In the genomic region with DNA sequence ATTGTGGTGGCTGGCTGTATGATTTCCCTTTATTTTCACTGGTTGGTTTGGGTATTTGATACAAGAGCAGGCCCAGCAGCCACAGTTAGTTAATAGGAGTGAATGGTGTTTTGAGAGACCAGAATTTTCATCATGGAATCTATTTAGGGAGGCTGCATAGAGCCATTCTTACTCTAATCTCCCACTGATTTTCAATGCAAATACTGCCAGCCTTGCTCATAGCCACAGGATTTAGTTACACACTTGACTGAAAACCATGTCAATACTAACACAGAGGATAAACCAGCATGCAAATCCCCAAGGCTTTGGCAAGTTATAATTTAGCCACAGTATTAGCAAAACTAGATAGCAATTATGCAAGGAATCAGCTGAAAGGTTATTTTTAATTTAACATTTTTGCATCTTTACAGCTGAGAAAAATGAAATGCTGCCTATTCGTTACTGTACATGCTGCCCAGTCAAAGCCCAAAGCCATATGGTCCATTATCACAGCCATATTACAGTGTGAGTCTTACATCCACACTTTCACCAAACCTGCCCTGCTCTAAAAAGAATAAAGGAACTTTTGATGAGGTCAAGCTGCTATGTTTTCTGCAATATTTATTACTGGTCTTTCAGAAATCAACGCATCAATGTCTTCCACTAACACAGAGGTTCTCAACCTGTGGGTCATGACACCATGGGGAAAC, we compare ENCODE assay signal across 27 mouse cellular contexts.
DNase-seq lines count a peak whose midpoint lies in the region; ATAC-seq lines count a peak whose summit lies in the region.
"Had no signal": no experiment of that assay in that cellular context is flagged by ENCODE, and none has a peak within 500 bp of the region (broad histone marks: within the 10 kb centered on the region; RNA-seq: fewer than 3 reads in every experiment).

No protein-coding gene starts in this region.

- no peak overlapping the region for H3K27ac ChIP-seq in forebrain, embryonic 11.5 days (ENCODE audit: low read depth, low read length)
- no peak overlapping the region for H3K27ac ChIP-seq in forebrain, embryonic 10.5 days
- no peak overlapping the region for H3K27ac ChIP-seq in forebrain, embryonic 14.5 days (ENCODE audit: low read depth, low read length)
- H3K27ac ChIP-seq in midbrain, embryonic 12.5 days (replicated peaks), result peak overlapping the region; percentile 46; the same call in 1 of the 2 replicates
- H3K27ac ChIP-seq: embryonic facial prominence, embryonic 12.5 days; gastrocnemius, adult 2 months; heart, embryonic 15.5 days; left cerebral cortex, adult 2 months; limb, embryonic 10.5 days; liver, embryonic 15.5 days; neural tube, embryonic 13.5 days; stomach, postnatal 0 days had no signal

- no peak overlapping the region for H3K4me3 ChIP-seq in forebrain, embryonic 11.5 days (ENCODE audit: low read depth, low read length)
- no peak overlapping the region for H3K4me3 ChIP-seq in forebrain, embryonic 10.5 days
- no peak overlapping the region for H3K4me3 ChIP-seq in forebrain, embryonic 14.5 days (ENCODE audit: low read depth, low read length)
- no peak overlapping the region for H3K4me3 ChIP-seq in midbrain, embryonic 12.5 days
- H3K4me3 ChIP-seq: embryonic facial prominence, embryonic 12.5 days; erythroblast, embryonic 14.5 days; gastrocnemius, adult 2 months; heart, embryonic 15.5 days; left cerebral cortex, adult 2 months; limb, embryonic 10.5 days; liver, embryonic 15.5 days; myocyte; neural tube, embryonic 13.5 days had no signal

- no peaks in the 10 kb centered on the region for H3K27me3 ChIP-seq in forebrain, embryonic 11.5 days (ENCODE audit: control insufficient read depth, insufficient read depth, low read length)
- no peaks in the 10 kb centered on the region for H3K27me3 ChIP-seq in forebrain, embryonic 10.5 days (ENCODE audit: poor library complexity, severe bottlenecking)
- H3K27me3 ChIP-seq in forebrain, embryonic 14.5 days (replicated peaks; ENCODE audit: control insufficient read depth, insufficient read depth, low read length), result no peaks in the 10 kb centered on the region
- H3K27me3 ChIP-seq in midbrain, embryonic 12.5 days, result no peaks in the 10 kb centered on the region
- H3K27me3 ChIP-seq: embryonic facial prominence, embryonic 12.5 days; heart, embryonic 15.5 days; liver, embryonic 15.5 days; neural tube, embryonic 13.5 days had no signal

- H3K36me3 ChIP-seq in forebrain, embryonic 11.5 days (ENCODE audit: control insufficient read depth, insufficient read depth, low read length), result no peaks in the 10 kb centered on the region
- H3K36me3 ChIP-seq in forebrain, embryonic 10.5 days (replicated peaks), result no peaks in the 10 kb centered on the region
- H3K36me3 ChIP-seq in forebrain, embryonic 14.5 days (ENCODE audit: control insufficient read depth, insufficient read depth, low read length), result no peaks in the 10 kb centered on the region
- H3K36me3 ChIP-seq in midbrain, embryonic 12.5 days, result no peaks in the 10 kb centered on the region
- H3K36me3 ChIP-seq: embryonic facial prominence, embryonic 12.5 days; heart, embryonic 15.5 days; limb, embryonic 10.5 days; liver, embryonic 15.5 days; neural tube, embryonic 13.5 days had no signal

- ATAC-seq in forebrain, embryonic 11.5 days (replicated peaks; ENCODE audit: low FRiP score), result peak; percentile 64; the same call in 1 of the 2 replicates
- 0 out of 2 replicates have a peak, but pooled peaks have one; percentile 42 for ATAC-seq in forebrain, embryonic 14.5 days
- peak; percentile 86 for ATAC-seq in midbrain, embryonic 12.5 days (ENCODE audit: low FRiP score, low read depth)
- ATAC-seq in activated CD4-positive, CD25-positive, alpha-beta regulatory T cell, adult 4 months, result no peak
- ATAC-seq: hindbrain, embryonic 16.5 days; intestine, postnatal 0 days had no signal

- no peak overlapping the region for H3K4me2 ChIP-seq in forebrain, embryonic 11.5 days (ENCODE audit: low read depth, low read length, severe bottlenecking)
- no peak overlapping the region for H3K4me2 ChIP-seq in forebrain, embryonic 14.5 days (ENCODE audit: low read length)
- H3K4me2 ChIP-seq in midbrain, embryonic 12.5 days (replicated peaks), result no peak overlapping the region
- H3K4me2 ChIP-seq: embryonic facial prominence, embryonic 12.5 days; heart, embryonic 15.5 days; liver, embryonic 15.5 days; neural tube, embryonic 13.5 days had no signal

- WGBS in forebrain, embryonic 11.5 days, result 82% methylated on average over 2 of the region's 2 CpGs
- 87% methylated on average over 2 of the region's 2 CpGs for WGBS in forebrain, embryonic 10.5 days
- 59% methylated on average over 2 of the region's 2 CpGs for WGBS in forebrain, embryonic 14.5 days
- WGBS in midbrain, embryonic 12.5 days, result 63% methylated on average over 2 of the region's 2 CpGs

- no peak for DNase-seq in forebrain, embryonic 11.5 days (ENCODE audit: low spot score)
- DNase-seq in forebrain, embryonic 10.5 days (ENCODE audit: extremely low spot score, low spot score), result no peak
- peak; percentile 40 for DNase-seq in forebrain, embryonic 14.5 days (ENCODE audit: low spot score)
- no peak for DNase-seq in adrenal gland, adult 2 months
- DNase-seq in spleen, postnatal 36 days (ENCODE audit: low spot score in 2 of 2), result no peak
- DNase-seq: adrenal gland, postnatal 36 days; cerebellum, adult 11-12 months; gastrocnemius, adult 2 months; heart, postnatal 36 days; kidney, postnatal 4 days; liver; lung, postnatal 4 days; thymus, adult 2 months; thymus, postnatal 4 days had no signal

- H3K9me3 ChIP-seq in forebrain, embryonic 11.5 days (ENCODE audit: control insufficient read depth, low read length), result no peaks in the 10 kb centered on the region
- no peaks in the 10 kb centered on the region for H3K9me3 ChIP-seq in forebrain, embryonic 10.5 days
- no peaks in the 10 kb centered on the region for H3K9me3 ChIP-seq in forebrain, embryonic 14.5 days (replicated peaks; ENCODE audit: control insufficient read depth, low read length)
- no peaks in the 10 kb centered on the region for H3K9me3 ChIP-seq in midbrain, embryonic 12.5 days
- H3K9me3 ChIP-seq: embryonic facial prominence, embryonic 12.5 days; heart, embryonic 15.5 days; limb, embryonic 10.5 days; liver, embryonic 15.5 days; neural tube, embryonic 13.5 days had no signal

- no peak overlapping the region for H3K9ac ChIP-seq in forebrain, embryonic 11.5 days (ENCODE audit: low read length)
- no peak overlapping the region for H3K9ac ChIP-seq in forebrain, embryonic 14.5 days (ENCODE audit: low read length)
- H3K9ac ChIP-seq in midbrain, embryonic 12.5 days (replicated peaks), result no peak overlapping the region
- H3K9ac ChIP-seq: embryonic facial prominence, embryonic 12.5 days; heart, embryonic 15.5 days; liver, embryonic 15.5 days; neural tube, embryonic 13.5 days had no signal

- H3K4me1 ChIP-seq in forebrain, embryonic 11.5 days (replicated peaks; ENCODE audit: control insufficient read depth, insufficient read depth, low read length), result no peaks in the 10 kb centered on the region
- H3K4me1 ChIP-seq in forebrain, embryonic 10.5 days, result 0 out of 2 replicates have a peak, but pooled peaks cover 7% of the 10 kb centered on the region
- H3K4me1 ChIP-seq in forebrain, embryonic 14.5 days (ENCODE audit: control insufficient read depth, insufficient read depth, low read length), result no peaks in the 10 kb centered on the region
- peaks cover 4% of the 10 kb centered on the region for H3K4me1 ChIP-seq in midbrain, embryonic 12.5 days
- H3K4me1 ChIP-seq: embryonic facial prominence, embryonic 12.5 days; heart, embryonic 15.5 days; limb, embryonic 10.5 days; liver, embryonic 15.5 days; neural tube, embryonic 13.5 days had no signal
